Mouse (Mus musculus) midbrain, embryonic 10.5 days (tissue): ENCODE results near the gene Otud7a. TPM values are rescaled to one million over a fixed set of nuclear protein-coding genes. Genes with fewer than 3 reads are reported as not detected.

ENCODE experiments used
- DNase-seq: peaks from one replicate; pipeline ENCODE4 v3.0.0-alpha.2; 2017; ENCODE audit warnings: low spot score
- H3K27ac ChIP-seq: fragments of 300-500 bp; sonication (generic); replicated peaks from 2 replicates; pipeline ENCODE4 v1.5.1; 2016; ENCODE audit warnings: mild to moderate bottlenecking
- H3K27me3 ChIP-seq: fragments of 300-500 bp; sonication (generic); 2 replicates; pipeline ENCODE4 v1.6.1; 2016; ENCODE audit warnings: low read depth, mild to moderate bottlenecking; ENCODE audit not compliant: poor library complexity, severe bottlenecking
- H3K36me3 ChIP-seq: fragments of 300-500 bp; sonication (generic); 2 replicates; pipeline ENCODE4 v1.6.1; 2016; ENCODE audit warnings: mild to moderate bottlenecking, moderate library complexity
- H3K4me1 ChIP-seq: fragments of 300-500 bp; sonication (generic); 2 replicates; pipeline ENCODE4 v1.6.1; 2016
- H3K4me3 ChIP-seq: fragments of 300-500 bp; sonication (generic); 2 replicates; pipeline ENCODE4 v1.5.1; 2016; ENCODE audit warnings: mild to moderate bottlenecking, moderate library complexity
- H3K9me3 ChIP-seq: fragments of 300-500 bp; sonication (generic); replicated peaks from 2 replicates; pipeline ENCODE4 v1.6.1; 2016; ENCODE audit warnings: mild to moderate bottlenecking
- WGBS: fragments of 180-500 bp; shearing (Covaris S2); methylation state at CpG from one replicate; pipeline ENCODE4 v1.1.7; 2016; 5-methylcytosine and 5-hydroxymethylcytosine counted together
- polyA plus RNA-seq: library from polyadenylated mRNA; unstranded; fragments of >200 nt; fragmentation: Nextera tagmentation; extraction: Ambion mirVana; gene quantifications from 2 replicates; pipeline ENCODE4 v1.2.1, GENCODE M21; 2016

The Otud7a gene
- polyA plus RNA-seq, 1 experiment from 2014 or later: 1.1 TPM

- Histone ChIP-seq H3K36me3 (no peaks in the 10 kb centered on the region), H3K4me3 (no peak overlapping the region), H3K27ac (no peak overlapping the region), H3K9me3 (no peaks in the 10 kb centered on the region), H3K27me3 (no peaks in the 10 kb centered on the region), H3K4me1 (no peaks in the 10 kb centered on the region)
- WGBS: 64% methylated on average over 1 of the region's 1 CpGs
- DNase-seq: no peak
Observed at GRCm38 (mm10) chr7:63509825-63510224, 65.3 kb downstream of the Otud7a start.

- Histone ChIP-seq H3K4me3 (no peak overlapping the region), H3K4me1 (no peaks in the 10 kb centered on the region), H3K36me3 (no peaks in the 10 kb centered on the region), H3K9me3 (no peaks in the 10 kb centered on the region), H3K27ac (no peak overlapping the region), H3K27me3 (no peaks in the 10 kb centered on the region)
- DNase-seq: no peak
Observed at GRCm38 (mm10) chr7:63511458-63511857, 66.9 kb downstream of the Otud7a start.

GRCm38 (mm10) chr7:63512561-63512960 lies 68.0 kb downstream of the Otud7a start:
- DNase-seq: no peak
- H3K36me3 ChIP-seq: no peaks in the 10 kb centered on the region
- WGBS: 75% methylated on average over 2 of the region's 2 CpGs

GRCm38 (mm10) chr7:63516141-63516895 lies 71.8 kb downstream of the Otud7a start:
- no peak overlapping the region for H3K4me3 ChIP-seq
- no peak for DNase-seq
- 87% methylated on average over 5 of the region's 5 CpGs for WGBS
- H3K27ac ChIP-seq: no peak overlapping the region
- no peaks in the 10 kb centered on the region for H3K9me3 ChIP-seq
- no peaks in the 10 kb centered on the region for H3K36me3 ChIP-seq
- H3K27me3 ChIP-seq: no peaks in the 10 kb centered on the region
- no peaks in the 10 kb centered on the region for H3K4me1 ChIP-seq

More at GRCm38 (mm10) chr7:63512561-63512960, 68.0 kb downstream of the Otud7a start:
- H3K9me3 ChIP-seq: no peaks in the 10 kb centered on the region
- H3K27me3 ChIP-seq: no peaks in the 10 kb centered on the region
- no peak overlapping the region for H3K4me3 ChIP-seq
- no peak overlapping the region for H3K27ac ChIP-seq
- no peaks in the 10 kb centered on the region for H3K4me1 ChIP-seq

- DNase-seq: no peak
- Histone ChIP-seq H3K4me3 (no peak overlapping the region), H3K9me3 (no peaks in the 10 kb centered on the region), H3K27ac (no peak overlapping the region), H3K36me3 (no peaks in the 10 kb centered on the region), H3K27me3 (no peaks in the 10 kb centered on the region), H3K4me1 (no peaks in the 10 kb centered on the region)
- WGBS: 100% methylated on average over 1 of the region's 1 CpGs
Observed at GRCm38 (mm10) chr7:63520299-63520698, 75.7 kb downstream of the Otud7a start.

GRCm38 (mm10) chr7:63522403-63522802 lies 77.9 kb downstream of the Otud7a start:
- DNase-seq: no peak
- H3K9me3 ChIP-seq: no peaks in the 10 kb centered on the region
- 82% methylated on average over 3 of the region's 3 CpGs for WGBS
- no peak overlapping the region for H3K27ac ChIP-seq
- no peaks in the 10 kb centered on the region for H3K4me1 ChIP-seq
- H3K36me3 ChIP-seq: no peaks in the 10 kb centered on the region
- H3K27me3 ChIP-seq: no peaks in the 10 kb centered on the region
- no peak overlapping the region for H3K4me3 ChIP-seq

- H3K4me1 ChIP-seq: no peaks in the 10 kb centered on the region
- no peaks in the 10 kb centered on the region for H3K27me3 ChIP-seq
Observed at GRCm38 (mm10) chr7:63523051-63523450, 78.5 kb downstream of the Otud7a start.

GRCm38 (mm10) chr7:63540293-63540692 lies 95.7 kb downstream of the Otud7a start:
- DNase-seq: no peak
- Histone ChIP-seq H3K27ac (no peak overlapping the region), H3K9me3 (no peaks in the 10 kb centered on the region), H3K36me3 (no peaks in the 10 kb centered on the region), H3K27me3 (no peaks in the 10 kb centered on the region), H3K4me1 (no peaks in the 10 kb centered on the region), H3K4me3 (no peak overlapping the region)
- WGBS: 97% methylated on average over 4 of the region's 4 CpGs

More at GRCm38 (mm10) chr7:63523051-63523450, 78.5 kb downstream of the Otud7a start:
- no peak for DNase-seq
- 83% methylated on average over 3 of the region's 3 CpGs for WGBS
- Histone ChIP-seq H3K36me3 (no peaks in the 10 kb centered on the region), H3K9me3 (no peaks in the 10 kb centered on the region), H3K4me3 (no peak overlapping the region), H3K27ac (no peak overlapping the region)

- WGBS: 74% methylated on average over 1 of the region's 1 CpGs
- Histone ChIP-seq H3K4me3 (no peak overlapping the region), H3K27ac (no peak overlapping the region), H3K4me1 (no peaks in the 10 kb centered on the region), H3K36me3 (no peaks in the 10 kb centered on the region), H3K27me3 (no peaks in the 10 kb centered on the region), H3K9me3 (no peaks in the 10 kb centered on the region)
- DNase-seq: no peak
Observed at GRCm38 (mm10) chr7:63554457-63554856, 109.9 kb downstream of the Otud7a start.

- Histone ChIP-seq H3K4me1 (no peaks in the 10 kb centered on the region), H3K36me3 (no peaks in the 10 kb centered on the region), H3K27me3 (no peaks in the 10 kb centered on the region), H3K4me3 (no peak overlapping the region), H3K27ac (no peak overlapping the region), H3K9me3 (no peaks in the 10 kb centered on the region)
- no peak for DNase-seq
- 73% methylated on average over 5 of the region's 5 CpGs for WGBS
Observed at GRCm38 (mm10) chr7:63556324-63556723, 111.8 kb downstream of the Otud7a start.

- Histone ChIP-seq H3K9me3 (no peaks in the 10 kb centered on the region), H3K36me3 (no peaks in the 10 kb centered on the region), H3K4me1 (no peaks in the 10 kb centered on the region), H3K4me3 (no peak overlapping the region), H3K27ac (no peak overlapping the region), H3K27me3 (no peaks in the 10 kb centered on the region)
- no peak for DNase-seq
- 86% methylated on average over 3 of the region's 3 CpGs for WGBS
Observed at GRCm38 (mm10) chr7:63558918-63559317, 114.4 kb downstream of the Otud7a start.

- H3K27me3 ChIP-seq: no peaks in the 10 kb centered on the region
- WGBS: 86% methylated on average over 1 of the region's 1 CpGs
- no peak overlapping the region for H3K27ac ChIP-seq
- no peaks in the 10 kb centered on the region for H3K9me3 ChIP-seq
- DNase-seq: no peak
- no peaks in the 10 kb centered on the region for H3K4me1 ChIP-seq
- no peaks in the 10 kb centered on the region for H3K36me3 ChIP-seq
- H3K4me3 ChIP-seq: no peak overlapping the region
Observed at GRCm38 (mm10) chr7:63559679-63560078, 115.1 kb downstream of the Otud7a start.

GRCm38 (mm10) chr7:63583310-63583709 lies 138.8 kb downstream of the Otud7a start:
- H3K4me3 ChIP-seq: no peak overlapping the region
- H3K27ac ChIP-seq: no peak overlapping the region
- DNase-seq: no peak
- no peaks in the 10 kb centered on the region for H3K9me3 ChIP-seq
- WGBS: 89% methylated on average over 2 of the region's 2 CpGs
- H3K27me3 ChIP-seq: no peaks in the 10 kb centered on the region
- no peaks in the 10 kb centered on the region for H3K36me3 ChIP-seq
- H3K4me1 ChIP-seq: no peaks in the 10 kb centered on the region
